Mouse (Mus musculus) forebrain, embryonic 13.5 days (tissue): ENCODE measurements at regions not wholly inside any gene's neighbourhood (a gene's known extent, or its start where the extent isn't known, plus 50 kb on each side); places are given as distances from the start of the nearest gene placed in this dataset.

Experiments used
- ATAC-seq: fragments of 200-750 bp; cut with Nextera tagmentation; 2 replicates; pipeline ENCODE4 v1.8.0; 2017
- H3K27ac ChIP-seq: fragments of 300-500 bp; sonication (generic); 2 replicates; pipeline ENCODE4 v1.5.1; 2015; ENCODE audit warnings: inconsistent platforms, mild to moderate bottlenecking, moderate library complexity
- H3K27me3 ChIP-seq: fragments of 300-500 bp; sonication (generic); 2 replicates; pipeline ENCODE4 v1.6.1; 2015; ENCODE audit warnings: mild to moderate bottlenecking, inconsistent platforms
- H3K36me3 ChIP-seq: fragments of 300-500 bp; sonication (generic); 2 replicates; pipeline ENCODE4 v1.6.1; 2015; ENCODE audit warnings: mild to moderate bottlenecking, inconsistent platforms; ENCODE audit not compliant: poor library complexity, severe bottlenecking
- H3K4me1 ChIP-seq: fragments of 300-500 bp; sonication (generic); 2 replicates; pipeline ENCODE4 v1.6.1; 2015; ENCODE audit warnings: inconsistent platforms
- H3K4me2 ChIP-seq: fragments of 300-500 bp; sonication (generic); 2 replicates; pipeline ENCODE4 v1.6.1; 2015; ENCODE audit warnings: inconsistent platforms, mild to moderate bottlenecking, moderate library complexity
- H3K4me3 ChIP-seq: fragments of 300-500 bp; sonication (generic); 2 replicates; pipeline ENCODE4 v1.5.1; 2015; ENCODE audit warnings: mild to moderate bottlenecking, inconsistent platforms
- H3K9ac ChIP-seq: fragments of 300-500 bp; sonication (generic); 2 replicates; pipeline ENCODE4 v1.6.1; 2015; ENCODE audit warnings: mild to moderate bottlenecking, inconsistent platforms
- H3K9me3 ChIP-seq: fragments of 300-500 bp; sonication (generic); replicated peaks from 2 replicates; pipeline ENCODE4 v1.6.1; 2016; ENCODE audit warnings: inconsistent platforms
- WGBS: fragments of 180-500 bp; shearing (Covaris S2); methylation state at CpG from one replicate; pipeline ENCODE4 v1.1.7; 2015; 5-methylcytosine and 5-hydroxymethylcytosine counted together

GRCm38 (mm10) chr10:72188326-72188725 lies 466.3 kb upstream of the Zwint start:
- WGBS: 76% methylated on average over 1 of the region's 1 CpGs
- H3K4me1 ChIP-seq: no peaks in the 10 kb centered on the region
- ATAC-seq: no peak
- no peak overlapping the region for H3K9ac ChIP-seq
- H3K9me3 ChIP-seq: no peaks in the 10 kb centered on the region
- no peaks in the 10 kb centered on the region for H3K27me3 ChIP-seq
- H3K4me3 ChIP-seq: no peak overlapping the region
- no peak overlapping the region for H3K27ac ChIP-seq
- no peak overlapping the region for H3K4me2 ChIP-seq
- no peaks in the 10 kb centered on the region for H3K36me3 ChIP-seq

- Histone ChIP-seq H3K27ac (no peak overlapping the region), H3K4me2 (no peak overlapping the region), H3K27me3 (no peaks in the 10 kb centered on the region), H3K4me1 (no peaks in the 10 kb centered on the region), H3K36me3 (no peaks in the 10 kb centered on the region), H3K4me3 (no peak overlapping the region), H3K9ac (no peak overlapping the region), H3K9me3 (no peaks in the 10 kb centered on the region)
- WGBS: 40% methylated on average over 3 of the region's 3 CpGs
- no peak for ATAC-seq
Measured at GRCm38 (mm10) chr10:72217812-72218211, 436.8 kb upstream of the Zwint start.

- H3K9ac ChIP-seq: no peak overlapping the region
- no peak overlapping the region for H3K27ac ChIP-seq
- peak; percentile 53 for ATAC-seq
- H3K4me1 ChIP-seq: no peaks in the 10 kb centered on the region
- no peaks in the 10 kb centered on the region for H3K27me3 ChIP-seq
- WGBS: 67% methylated on average over 5 of the region's 5 CpGs
- no peak overlapping the region for H3K4me2 ChIP-seq
- H3K9me3 ChIP-seq: no peaks in the 10 kb centered on the region
- H3K4me3 ChIP-seq: no peak overlapping the region
- H3K36me3 ChIP-seq: no peaks in the 10 kb centered on the region
Measured at GRCm38 (mm10) chr10:72221120-72221519, 433.5 kb upstream of the Zwint start.

- H3K9ac ChIP-seq: no peak overlapping the region
- ATAC-seq: no peak
- H3K4me1 ChIP-seq: no peaks in the 10 kb centered on the region
- 98% methylated on average over 2 of the region's 2 CpGs for WGBS
- no peaks in the 10 kb centered on the region for H3K27me3 ChIP-seq
- no peaks in the 10 kb centered on the region for H3K9me3 ChIP-seq
- H3K4me3 ChIP-seq: no peak overlapping the region
- H3K4me2 ChIP-seq: no peak overlapping the region
- H3K27ac ChIP-seq: no peak overlapping the region
- H3K36me3 ChIP-seq: no peaks in the 10 kb centered on the region
Measured at GRCm38 (mm10) chr10:72222505-72222904, 432.1 kb upstream of the Zwint start.

GRCm38 (mm10) chr10:72225084-72225483 lies 429.6 kb upstream of the Zwint start:
- Histone ChIP-seq H3K4me3 (no peak overlapping the region), H3K4me1 (no peaks in the 10 kb centered on the region), H3K27me3 (no peaks in the 10 kb centered on the region), H3K27ac (no peak overlapping the region), H3K4me2 (no peak overlapping the region), H3K9me3 (no peaks in the 10 kb centered on the region), H3K9ac (no peak overlapping the region), H3K36me3 (no peaks in the 10 kb centered on the region)
- 78% methylated on average over 3 of the region's 3 CpGs for WGBS
- ATAC-seq: no peak

- Histone ChIP-seq H3K27ac (no peak overlapping the region), H3K4me3 (no peak overlapping the region), H3K4me1 (no peaks in the 10 kb centered on the region), H3K9me3 (no peaks in the 10 kb centered on the region), H3K9ac (no peak overlapping the region), H3K4me2 (no peak overlapping the region), H3K27me3 (no peaks in the 10 kb centered on the region), H3K36me3 (no peaks in the 10 kb centered on the region)
- ATAC-seq: no peak
- 45% methylated on average over 1 of the region's 1 CpGs for WGBS
Measured at GRCm38 (mm10) chr10:72244106-72244505, 410.5 kb upstream of the Zwint start.
